Mouse (Mus musculus) G1E-ER4 (cell line): ENCODE results near the gene Gm20388. TPM values are rescaled to one million over a fixed set of nuclear protein-coding genes. Genes with fewer than 3 reads are reported as not detected.

Experiments
- GATA1 ChIP-seq: IDR thresholded peaks from one replicate; pipeline ENCODE4 v1.8.0; 2012; ENCODE audit warnings: low read length, inconsistent platforms
- polyA plus RNA-seq: library from polyadenylated mRNA; stranded (reverse); fragments of >175 nt; gene quantifications from 2 replicates; pipeline ENCODE4 v1.2.3, GENCODE M21; 2012

Gene Gm20388
- polyA plus RNA-seq, 1 experiment, result not detected

DNA sequence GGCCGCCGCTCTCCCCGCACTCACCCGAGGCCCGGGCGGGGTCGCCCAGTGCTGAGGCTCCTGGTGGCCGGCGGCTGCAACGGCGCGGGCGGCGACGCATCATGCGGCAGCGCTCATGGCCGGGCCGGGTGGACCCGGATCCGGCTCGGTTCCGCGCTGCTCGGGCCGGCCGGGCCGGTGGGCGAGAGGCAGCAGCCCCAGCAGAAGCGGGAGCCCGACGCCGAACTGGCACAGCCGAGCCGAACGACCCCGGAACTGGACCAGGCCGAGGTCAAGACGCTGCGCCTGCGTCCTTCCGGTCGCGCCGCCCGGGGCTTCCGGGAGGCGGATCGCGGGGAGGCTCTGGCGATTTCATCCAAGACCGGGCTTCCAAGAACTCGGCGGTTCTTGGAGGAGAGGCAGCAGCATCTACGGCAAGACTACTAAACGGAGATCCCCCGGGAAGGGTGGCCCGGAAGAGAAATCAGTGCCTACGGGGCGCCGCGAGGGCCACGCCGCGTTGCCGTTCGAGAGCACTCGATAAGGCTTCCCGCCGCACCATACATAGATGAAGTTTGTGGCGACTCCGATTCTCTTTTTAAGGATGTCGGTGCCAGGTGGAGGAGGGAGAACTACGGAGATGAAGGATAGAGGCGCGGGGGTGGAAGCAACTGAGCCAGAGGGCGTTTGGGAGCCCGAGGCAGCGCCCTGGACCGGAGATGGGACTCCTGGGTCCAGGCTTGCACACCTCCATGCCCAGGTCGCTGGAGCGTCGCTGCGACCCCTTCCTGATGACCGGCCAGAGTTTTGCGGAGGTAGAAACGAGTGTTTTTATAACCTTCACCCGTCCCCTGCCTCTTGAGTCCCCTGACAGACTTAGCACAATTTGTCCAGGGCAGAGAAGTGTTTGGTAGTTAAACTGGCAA is 190.7 kb downstream of the Gm20388 start, which contains the start of gene Zdhhc7:
Gene Zdhhc7, minus strand, starts transcription at position 415 of the 905 bp plus-strand sequence.
- TF ChIP-seq GATA1, result no peak

DNA sequence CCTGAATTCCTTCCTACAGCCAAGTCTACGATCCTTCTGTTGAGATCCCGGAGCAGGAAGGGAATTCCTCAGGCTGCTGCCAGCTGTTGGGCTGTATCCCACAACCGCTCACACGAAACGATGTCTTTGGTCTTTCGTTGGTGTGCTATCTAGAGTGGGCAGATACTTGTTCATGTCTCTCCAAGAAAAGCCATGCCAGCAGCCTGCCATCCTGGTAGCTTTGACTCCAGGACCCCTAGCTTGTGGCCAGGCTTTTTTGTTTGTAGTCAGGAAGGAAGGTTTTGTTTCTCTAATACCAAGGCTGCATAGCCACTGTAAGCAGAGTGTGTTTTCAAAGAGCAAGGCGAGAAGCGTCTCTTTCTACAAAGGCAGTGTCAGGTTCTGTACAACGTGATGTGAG is 193.3 kb downstream of the Gm20388 start:
- TF ChIP-seq GATA1, result no peak

DNA sequence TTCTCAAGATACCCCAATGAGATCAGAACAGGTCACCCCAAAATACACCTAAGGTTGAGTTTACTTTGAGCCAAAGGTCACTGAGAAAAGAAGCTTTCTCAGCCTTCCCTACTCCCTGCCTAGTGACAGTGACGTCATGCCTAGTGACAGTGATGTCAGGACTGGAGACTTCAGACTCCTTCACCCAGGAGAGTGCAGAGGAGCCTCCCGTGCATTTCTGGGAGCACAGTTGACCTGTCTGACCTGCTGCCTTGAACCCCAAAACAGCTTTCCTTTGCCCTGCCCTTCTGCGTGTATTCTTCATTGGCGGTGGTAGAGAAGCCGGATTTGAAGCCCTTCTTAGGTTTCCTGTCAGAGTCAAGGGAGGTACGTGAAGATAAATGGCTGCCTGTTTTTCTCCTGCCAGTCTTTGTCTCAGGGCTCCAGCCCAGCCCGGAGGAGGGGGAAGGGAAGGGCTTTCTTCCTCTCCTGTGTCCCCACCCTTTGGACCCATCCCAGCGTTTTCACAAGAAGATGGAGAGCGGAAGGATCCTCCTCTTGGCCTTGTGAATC is 194.2 kb downstream of the Gm20388 start:
- TF ChIP-seq GATA1, result no peak

DNA sequence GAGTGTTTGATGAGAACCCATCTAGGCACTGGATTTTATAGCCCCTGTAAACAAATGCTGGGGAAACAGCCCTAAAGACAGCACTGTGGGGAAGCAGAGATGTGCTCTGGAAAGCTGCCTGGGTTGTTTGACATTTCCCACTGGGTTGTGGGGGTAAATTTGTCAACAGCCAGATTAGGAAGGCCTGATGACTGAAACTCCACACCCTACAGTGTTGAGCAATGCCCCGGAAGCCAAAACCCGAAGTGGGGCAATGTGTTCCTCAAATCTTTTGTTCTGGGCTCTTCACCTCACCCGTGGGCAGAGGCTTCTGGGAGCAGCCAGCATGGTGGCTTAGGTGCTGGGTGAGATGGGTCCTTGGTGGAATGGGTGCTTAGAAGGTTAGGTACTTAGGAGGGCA is 198.5 kb downstream of the Gm20388 start:
- TF ChIP-seq GATA1, result no peak

DNA sequence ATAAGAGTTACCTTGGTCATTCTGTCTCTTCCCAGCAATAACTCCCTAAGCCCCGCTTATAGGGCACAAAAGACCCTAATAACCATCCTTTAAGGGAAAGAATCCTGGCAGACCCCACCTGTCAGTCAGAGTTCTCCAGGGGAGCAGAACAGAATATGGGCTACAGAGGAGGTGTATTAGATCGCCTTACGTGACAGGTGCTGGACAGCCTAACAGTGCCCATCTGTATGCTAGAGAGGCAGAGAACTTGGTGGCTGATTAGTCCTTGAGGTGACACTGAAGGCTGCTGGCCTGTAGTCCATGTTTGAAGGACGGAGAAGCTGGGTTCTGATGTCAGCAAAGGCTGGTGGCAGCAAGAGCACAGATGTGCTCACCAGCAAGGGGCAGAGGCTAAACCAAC is 200.3 kb downstream of the Gm20388 start:
- TF ChIP-seq GATA1, result no peak

DNA sequence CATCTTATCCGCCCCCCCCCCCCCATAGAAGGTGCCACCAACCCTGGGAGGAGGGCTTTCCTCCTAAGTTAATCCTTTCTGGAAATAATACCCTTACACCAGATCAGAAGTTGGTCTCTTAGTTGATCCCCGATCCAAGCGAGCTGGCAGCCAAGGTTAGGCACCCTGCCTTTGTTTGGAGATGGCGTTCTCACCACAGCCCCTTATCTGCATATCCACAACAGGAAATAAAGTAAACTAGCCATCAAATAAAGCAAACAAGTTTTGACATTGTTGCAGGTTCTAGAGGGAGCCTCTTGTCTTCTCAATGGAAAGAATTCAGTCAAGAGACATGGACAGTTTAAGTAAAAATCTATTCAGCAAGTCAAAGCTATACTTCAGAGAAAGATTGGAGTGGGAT is 200.7 kb downstream of the Gm20388 start:
- TF ChIP-seq GATA1, result no peak

DNA sequence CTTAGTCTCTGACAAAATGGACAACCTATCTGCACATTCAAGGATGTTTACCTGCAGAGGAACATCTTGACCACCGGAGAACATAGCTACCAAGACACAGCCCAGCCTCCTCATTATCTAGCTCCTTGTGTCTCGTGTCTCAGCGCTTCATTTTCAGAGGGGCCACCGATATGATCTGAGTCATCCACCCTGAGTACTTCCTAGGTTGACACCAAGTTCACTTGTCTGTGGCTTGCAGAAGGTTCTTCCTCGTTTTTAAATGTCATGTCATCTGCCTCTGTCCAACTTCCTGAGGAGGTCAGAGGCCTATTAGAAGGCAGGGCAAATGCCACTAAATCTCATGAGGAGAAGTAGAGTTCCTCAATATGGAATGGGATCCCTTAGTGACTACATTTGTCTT is 201.9 kb downstream of the Gm20388 start:
- no peak for TF ChIP-seq GATA1

DNA sequence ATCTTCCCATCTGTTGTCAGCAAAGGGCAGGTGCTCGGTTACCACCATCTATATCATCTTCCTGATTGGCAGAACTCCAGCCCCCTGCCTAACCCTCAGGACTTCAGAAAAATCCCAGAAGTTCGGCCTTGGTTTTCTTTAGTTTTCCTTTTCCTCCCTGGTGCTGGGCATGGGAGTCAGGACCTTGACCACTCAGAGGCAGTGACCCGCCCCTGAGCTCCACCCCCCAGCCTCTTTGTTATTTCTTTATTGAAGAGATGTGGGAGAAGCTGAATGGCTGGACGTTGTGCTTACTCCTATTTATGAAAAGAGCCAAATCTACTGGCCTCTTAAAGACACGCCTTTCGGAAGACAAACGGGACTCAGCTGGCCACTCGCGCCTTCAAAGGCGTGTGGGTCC is 202.7 kb downstream of the Gm20388 start:
- TF ChIP-seq GATA1, result no peak

DNA sequence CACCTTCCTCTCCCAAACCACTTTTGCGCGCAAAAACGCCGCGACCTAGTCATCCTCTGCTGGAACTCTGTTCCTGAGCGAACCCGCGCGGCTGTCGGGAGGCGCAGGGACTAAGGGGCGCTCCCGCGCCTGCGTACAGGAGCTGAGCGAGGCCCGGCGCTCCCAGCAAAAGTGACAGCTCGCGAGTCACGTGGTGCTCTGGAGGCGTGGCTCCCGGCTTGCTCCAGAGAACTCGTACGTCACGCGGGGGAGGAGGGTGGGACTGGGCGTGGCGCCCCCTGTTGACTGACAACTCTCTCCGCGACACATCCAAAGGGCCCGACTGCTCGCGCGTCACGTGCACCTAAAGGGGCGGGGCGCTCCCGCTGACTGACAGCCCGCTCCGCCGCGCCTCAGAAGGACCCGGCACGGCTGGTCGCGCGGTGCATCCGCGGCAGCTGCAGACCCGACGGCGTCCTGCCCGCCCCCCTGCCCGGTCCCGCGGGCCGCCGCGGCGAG is 203.2 kb downstream of the Gm20388 start, which contains the start of gene 6430548M08Rik:
Gene 6430548M08Rik, plus strand, starts transcription at position 395 of the 498 bp plus-strand sequence.
- no peak for TF ChIP-seq GATA1

DNA sequence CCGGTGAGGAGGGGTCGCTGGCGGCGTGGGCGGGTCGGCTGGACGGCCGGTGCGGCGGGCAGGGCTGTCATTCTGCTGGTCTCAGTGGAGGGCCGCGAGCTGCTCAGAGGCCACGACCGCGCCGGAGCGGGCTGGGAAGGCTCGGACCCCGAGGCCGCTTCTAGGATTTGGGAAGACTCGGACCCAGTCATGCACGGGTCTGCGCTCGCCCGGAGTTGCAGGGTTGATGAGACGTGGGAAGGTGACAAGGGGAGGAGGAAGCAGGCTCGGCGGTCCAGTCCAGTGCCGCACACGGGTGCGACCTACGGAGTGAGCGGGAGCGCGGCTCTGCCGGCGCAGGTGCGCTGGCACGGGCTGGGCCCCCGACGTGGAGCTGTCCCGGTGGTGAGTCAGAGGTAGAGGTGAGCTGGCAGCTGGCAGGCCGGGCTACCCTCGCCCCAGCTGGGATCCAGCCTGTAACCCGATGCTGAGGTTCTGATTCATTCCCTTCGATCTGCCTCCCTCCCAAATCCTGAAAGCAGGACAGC is 203.7 kb downstream of the Gm20388 start:
- no peak for TF ChIP-seq GATA1

DNA sequence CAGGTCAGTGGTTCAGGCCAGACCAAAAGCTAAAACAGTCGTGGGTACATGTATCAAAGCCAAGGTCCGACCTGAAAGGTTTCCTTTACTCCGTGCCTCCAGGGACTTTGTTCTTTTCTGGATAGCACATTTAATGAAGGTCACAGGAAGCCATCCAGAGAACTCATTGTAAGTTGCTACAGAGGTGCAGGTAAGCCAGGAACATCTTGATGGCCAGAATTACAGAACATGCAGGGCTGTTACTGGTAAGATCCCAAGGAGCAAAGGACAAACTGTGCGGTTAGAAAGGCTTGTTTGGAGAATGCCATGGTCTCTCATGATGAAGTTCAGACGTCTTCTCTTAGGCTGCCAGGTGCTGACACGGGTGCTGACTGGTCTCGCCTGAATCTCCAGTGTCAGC is 206.0 kb downstream of the Gm20388 start:
- TF ChIP-seq GATA1, result no peak

DNA sequence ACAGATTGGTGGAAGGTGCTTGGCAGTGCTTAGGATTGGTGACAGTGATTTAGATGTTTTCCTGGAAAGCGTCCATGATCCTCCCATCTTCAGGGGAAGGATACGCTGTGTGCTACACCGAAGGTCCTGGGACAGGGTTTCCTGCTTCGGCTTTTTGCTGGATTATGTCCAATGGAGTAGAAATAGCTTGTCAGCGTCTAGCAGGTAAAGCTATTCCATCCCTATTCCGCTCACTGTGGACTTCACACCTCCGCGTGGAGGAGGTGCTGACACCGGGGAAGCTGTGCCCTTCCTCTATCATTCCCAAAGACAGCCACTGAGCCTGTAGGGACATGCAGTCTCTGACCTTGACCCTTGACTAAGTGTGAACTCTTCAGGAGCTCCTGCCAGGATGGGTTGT is 207.5 kb downstream of the Gm20388 start:
- TF ChIP-seq GATA1, result no peak

DNA sequence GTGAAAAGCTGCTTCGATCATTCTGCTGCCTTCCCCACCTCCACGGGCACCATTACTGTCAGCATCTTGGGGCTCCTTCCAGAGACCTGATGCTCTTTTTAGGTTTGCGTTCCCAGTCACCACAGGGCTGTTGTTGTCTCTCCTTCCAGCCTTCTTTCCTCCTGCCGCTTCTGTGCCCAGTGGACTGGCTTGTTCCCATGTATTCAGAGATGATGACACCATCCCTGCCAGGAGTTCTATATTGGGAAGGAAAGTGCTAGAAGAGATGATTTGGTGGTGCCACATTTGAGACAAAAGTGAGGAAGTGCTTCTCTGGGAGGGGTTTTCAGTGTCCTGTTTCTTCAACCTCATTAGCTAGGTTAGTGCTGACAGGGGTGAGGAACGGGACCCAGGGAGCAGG is 208.2 kb downstream of the Gm20388 start:
- no peak for TF ChIP-seq GATA1

DNA sequence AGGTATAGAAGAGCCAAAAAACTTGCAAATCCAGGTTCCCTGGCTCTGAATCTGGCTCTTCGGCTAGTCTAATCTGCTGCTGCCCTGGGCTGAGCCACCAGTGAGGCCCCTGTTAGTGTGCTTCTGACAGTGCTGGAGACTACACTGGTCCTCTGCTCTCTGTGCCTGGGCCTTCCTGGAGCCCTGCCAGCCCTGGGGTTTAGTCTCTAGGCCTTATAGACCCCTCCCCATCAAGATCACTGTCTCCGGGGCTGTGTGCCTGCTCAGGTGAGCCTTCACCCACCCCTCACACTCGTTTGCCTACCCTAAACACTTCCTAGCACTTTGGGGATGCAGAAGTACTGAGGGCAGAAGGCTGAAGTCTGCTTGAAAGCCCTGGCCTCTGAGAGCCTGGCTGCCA is 208.8 kb downstream of the Gm20388 start:
- TF ChIP-seq GATA1, result no peak

DNA sequence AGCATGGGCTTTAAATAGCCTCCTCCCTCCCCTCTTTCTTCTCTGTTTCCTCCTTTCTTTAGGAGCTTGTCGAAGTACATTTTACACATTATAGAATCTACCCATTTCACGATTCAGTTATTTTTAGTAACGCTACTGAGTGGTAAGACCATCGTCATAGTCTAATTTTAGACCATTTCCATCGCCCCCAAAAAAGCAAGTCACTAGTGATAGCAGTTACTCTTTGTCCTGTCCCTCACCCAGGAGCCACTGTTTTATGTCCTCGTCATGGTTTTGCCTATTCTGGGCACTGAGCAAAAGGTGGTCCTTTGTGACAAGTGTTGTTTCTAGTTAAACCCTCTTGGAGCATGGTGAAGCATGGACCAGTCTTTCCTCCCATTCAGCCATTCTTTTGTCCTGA is 209.3 kb downstream of the Gm20388 start:
- TF ChIP-seq GATA1, result no peak

DNA sequence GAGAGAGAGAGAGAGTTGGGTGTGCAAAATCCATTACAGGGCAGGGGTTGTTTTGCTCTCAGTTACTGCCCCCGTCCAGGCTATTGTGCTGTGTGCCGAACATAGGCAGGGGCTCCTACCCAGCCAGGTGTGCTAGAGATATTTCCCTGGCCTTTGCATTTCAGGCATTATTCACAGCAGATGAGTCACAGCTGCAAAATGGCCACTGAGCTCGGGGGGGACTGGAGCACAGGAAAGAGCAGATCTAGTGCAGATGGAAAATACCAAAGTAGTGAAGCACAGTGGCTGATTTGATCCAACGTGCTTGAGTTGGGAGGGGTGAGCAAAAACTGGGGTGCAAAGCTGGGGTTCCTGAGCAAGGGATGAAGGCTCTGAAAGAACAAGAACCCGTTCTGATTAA is 210.3 kb downstream of the Gm20388 start:
- TF ChIP-seq GATA1, result no peak
